Mouse (Mus musculus) thymus, postnatal 14 days (tissue): Measurements from ENCODE around the gene Noc3l.
A peak's percentile ranks its signal among the peaks of the same experiment; 100 is the strongest.

ENCODE experiments used
- DNase-seq: peaks from one replicate; pipeline ENCODE4 v3.0.0; 2021

The Noc3l gene

DNA sequence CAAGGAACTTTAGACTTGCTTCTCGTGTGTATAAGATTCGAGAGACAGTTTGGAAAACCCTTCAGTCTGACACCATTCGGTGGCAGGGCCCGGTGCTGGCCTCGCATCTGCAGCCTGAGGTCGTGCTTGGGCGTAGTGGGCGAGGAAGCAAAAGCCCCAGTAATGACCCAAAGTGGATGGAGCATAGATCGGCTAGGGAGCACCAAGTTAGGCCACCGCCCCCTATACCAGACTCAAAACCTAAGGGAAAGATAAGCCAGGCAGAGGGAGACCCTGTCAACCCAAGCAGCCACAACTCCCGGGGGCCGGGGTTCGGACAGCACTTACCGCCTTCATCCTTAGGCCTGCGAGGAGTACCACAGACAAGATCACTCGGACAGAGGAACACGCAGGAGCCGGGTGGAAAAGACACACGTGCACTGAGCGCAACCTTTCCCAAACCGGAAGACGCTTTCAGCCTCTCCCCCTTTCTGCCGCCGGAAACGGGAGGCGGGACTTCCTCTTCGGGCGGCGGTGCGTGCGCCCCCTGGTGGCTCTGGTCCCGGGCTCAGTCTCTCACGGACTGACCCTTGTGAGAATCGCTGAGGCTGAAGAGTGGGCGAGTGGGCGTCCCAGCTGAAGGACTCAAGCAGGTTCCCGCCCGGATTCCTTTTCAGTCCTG lies at the start of gene Noc3l:
Noc3l (minus strand) TSS at position 472 of the 661 bp plus-strand sequence.
- peak; percentile 94 for DNase-seq

- DNase-seq, result no peak
Observed at GRCm38 (mm10) chr19:38862523-38862922, 43.5 kb upstream of the Noc3l start.

- no peak for DNase-seq
Observed at GRCm38 (mm10) chr19:38858224-38858623, 39.2 kb upstream of the Noc3l start.

GRCm38 (mm10) chr19:38846373-38846772 lies 27.3 kb upstream of the Noc3l start:
- DNase-seq, result no peak

DNA sequence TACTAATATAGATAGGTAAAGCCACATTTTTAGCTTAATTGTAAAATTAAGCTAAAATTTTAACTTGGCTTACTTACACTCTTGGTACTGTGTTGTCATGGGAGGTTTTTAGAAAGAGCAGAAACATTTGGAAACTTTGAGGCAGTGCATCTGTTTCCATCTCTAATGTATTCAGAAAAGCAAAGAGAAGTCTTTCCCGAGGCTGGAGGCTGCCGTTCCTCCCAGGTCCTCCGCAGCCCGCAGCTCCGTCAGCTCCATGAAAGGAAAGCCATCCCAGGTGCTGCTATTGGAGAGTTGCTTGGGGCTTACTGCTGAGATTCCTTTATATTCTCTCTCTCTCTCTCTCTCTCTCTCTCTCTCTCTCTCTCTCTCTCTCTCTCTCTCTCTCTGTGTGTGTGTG lies 25.8 kb upstream of the Noc3l start:
- DNase-seq, result no peak

GRCm38 (mm10) chr19:38837171-38837641 lies 18.2 kb upstream of the Noc3l start:
- DNase-seq, result peak; percentile 37

GRCm38 (mm10) chr19:38836438-38837170 lies 17.6 kb upstream of the Noc3l start, which contains the start of gene Tbc1d12:
Gene Tbc1d12, plus strand, starts transcription at chr19:38836579.
- DNase-seq, result peak; percentile 89

GRCm38 (mm10) chr19:38836084-38836437 lies 17.0 kb upstream of the Noc3l start:
- DNase-seq, result peak; percentile 4

DNA sequence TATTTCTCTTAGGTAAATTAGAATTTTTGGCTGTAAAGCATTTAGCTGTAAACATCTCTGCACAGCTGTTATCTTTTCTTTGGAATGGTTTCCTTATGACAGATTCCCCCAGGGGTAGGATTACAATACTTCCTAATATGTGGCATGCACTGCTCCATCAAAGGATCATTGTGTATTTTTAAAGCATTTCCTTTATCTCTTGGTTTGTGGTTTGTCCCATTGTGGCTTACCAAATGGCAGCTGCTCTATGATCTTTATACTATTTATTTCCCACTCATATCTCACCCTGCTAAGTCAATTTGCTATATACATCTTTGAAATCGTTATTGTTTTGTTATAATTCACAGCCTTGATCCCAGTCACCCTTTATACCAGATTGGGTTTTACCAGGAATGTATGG lies 14.2 kb upstream of the Noc3l start:
- DNase-seq, result no peak

DNA sequence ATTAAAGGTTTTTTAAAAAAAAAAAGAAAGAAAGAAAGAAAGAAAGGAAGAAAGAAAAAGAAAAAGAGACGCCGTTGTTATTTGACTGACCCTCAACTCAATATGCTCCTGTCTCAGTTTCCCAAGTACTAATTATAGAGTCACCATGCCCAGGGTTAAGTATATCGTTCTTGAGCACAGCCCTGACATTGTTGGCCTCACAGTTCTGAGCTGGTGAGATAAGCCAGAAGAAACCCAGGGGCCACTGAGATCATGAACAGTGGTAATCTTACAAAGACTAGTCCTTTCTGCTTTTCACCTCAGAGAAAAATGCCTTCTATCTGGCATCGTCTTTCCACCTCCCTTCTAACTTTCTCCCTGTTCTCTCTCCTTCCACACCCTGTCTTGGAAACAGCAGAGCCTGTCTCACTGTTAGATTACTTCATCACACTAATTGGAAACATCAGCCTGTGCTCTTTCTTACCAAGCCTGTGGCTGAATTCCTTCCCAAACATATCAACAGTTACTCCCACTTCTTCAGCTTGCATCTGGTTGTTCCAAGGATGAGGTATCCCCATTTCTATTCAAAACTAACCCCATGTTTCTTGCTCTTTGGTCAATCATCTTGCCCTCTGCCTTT lies 1.3 kb upstream of the Noc3l start:
- DNase-seq, result no peak

GRCm38 (mm10) chr19:38819427-38819802 lies 378 bp upstream of the Noc3l start:
- DNase-seq, result no peak

DNA sequence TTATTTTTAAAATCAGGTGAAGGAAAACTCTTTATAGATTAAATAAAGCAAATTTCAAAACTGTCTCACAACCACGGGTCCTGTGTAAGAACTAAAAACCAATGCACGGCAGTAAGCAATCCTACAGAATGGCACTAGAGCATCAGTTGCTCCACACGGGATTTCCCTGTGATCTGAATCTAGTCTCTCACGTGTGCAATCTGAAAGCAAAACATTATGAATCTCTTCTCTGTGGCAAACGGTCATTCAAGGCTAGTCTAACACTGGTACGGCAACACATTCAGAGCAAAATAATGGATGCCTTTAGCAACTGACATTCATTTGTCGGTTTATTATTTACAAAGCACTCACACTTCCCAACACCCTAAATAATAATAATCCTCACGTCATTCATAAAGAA lies 846 bp downstream of the Noc3l start:
- DNase-seq, result no peak

- DNase-seq, result no peak
Observed at GRCm38 (mm10) chr19:38798801-38799200, 20.2 kb downstream of the Noc3l start.

DNA sequence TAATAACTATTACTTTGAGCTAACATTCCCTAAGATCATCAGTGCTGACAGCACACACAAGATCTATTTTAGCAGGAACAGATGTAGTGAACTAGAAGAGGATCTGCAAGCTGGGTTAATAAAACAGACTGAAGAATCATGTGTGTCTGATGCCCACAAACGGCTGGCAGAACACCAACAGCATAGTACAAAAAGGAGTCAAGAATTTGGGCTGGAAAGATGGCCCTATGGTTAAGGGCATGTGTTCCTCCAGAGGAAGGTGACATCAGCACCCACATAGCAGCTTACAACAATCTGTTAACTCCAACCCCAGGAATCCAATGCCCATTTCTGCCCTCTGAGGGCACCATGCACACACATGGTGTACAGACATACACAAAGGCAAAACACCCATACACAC lies 20.7 kb downstream of the Noc3l start:
- no peak for DNase-seq

DNA sequence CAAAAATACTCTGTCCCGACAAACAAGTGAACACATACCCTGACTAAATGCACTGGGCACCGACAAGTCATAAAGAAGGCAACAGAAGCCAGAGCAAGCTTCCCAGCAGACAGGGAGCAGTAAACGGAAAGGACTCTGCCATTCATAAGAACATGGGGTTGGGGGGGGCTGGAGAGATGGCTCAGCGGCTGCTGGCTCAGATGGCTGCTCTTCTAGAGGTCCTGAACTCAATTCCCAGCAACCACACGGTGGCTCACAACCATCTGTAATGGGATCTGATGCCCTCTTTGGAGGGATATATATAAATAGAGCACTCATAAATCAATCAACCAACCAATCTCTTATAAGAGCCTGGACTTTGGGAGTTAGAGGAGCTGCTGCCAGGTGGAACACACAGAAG lies 22.5 kb downstream of the Noc3l start:
- no peak for DNase-seq

GRCm38 (mm10) chr19:38793563-38794045 lies 25.4 kb downstream of the Noc3l start:
- DNase-seq, result no peak

DNA sequence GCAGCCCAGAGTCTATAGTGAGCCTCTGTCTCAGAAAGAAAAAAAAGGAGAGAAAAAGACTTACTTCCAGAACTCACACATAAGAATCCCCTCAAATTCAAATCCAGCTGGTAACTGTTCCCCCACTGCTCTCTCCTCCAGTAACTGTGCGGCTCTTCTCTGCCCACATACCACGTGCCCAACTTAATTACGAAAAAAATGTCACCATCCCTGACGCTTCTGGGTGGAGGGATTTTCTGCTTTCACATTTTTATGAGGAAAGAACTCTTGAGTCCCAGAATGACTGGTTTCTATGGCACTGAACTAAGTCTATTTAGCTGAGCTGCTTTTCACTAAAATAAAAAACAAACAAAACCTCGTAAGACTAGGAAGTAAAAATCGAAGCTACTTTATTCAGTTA lies 31.3 kb downstream of the Noc3l start:
- DNase-seq, result no peak

DNA sequence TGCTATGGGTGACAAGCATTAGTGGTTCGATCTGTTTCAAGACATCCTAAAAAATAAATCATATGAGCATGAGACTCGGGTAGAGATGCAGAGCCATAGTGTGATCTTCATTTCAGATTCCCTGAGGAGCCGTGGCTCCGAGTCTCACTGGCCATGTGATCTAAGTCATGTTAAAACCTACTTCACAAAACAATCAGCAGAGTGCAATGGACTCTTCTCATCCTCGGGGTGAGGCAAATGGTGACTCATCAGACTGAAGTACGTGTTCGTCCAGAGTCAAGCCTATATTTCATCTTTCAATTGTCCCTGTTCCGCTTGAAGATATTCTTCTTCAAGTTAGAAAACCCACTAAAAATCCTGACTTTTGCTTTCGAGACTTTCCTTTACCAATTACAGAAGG lies 35.5 kb downstream of the Noc3l start:
- no peak for DNase-seq

DNA sequence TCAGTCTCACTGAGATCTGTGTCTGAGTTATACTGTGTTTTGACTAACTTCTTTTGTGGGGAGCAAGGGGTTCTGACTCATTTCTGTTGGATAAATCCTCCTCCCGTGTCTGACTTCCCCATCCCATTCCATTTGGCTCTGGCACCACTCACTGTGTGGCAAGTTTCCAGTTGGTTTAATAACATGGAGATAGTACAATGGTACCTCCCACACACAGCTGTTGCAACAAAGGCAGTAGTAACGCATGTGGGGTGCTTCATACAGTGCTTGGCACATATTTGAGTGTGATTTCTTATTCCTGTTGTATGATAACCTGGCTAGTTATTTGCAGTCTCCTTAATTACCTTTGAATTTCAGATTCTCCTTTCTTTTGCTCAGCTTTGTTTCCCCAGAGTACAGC lies 40.2 kb downstream of the Noc3l start:
- DNase-seq, result no peak

GRCm38 (mm10) chr19:38775548-38775947 lies 43.5 kb downstream of the Noc3l start:
- peak; percentile 21 for DNase-seq

DNA sequence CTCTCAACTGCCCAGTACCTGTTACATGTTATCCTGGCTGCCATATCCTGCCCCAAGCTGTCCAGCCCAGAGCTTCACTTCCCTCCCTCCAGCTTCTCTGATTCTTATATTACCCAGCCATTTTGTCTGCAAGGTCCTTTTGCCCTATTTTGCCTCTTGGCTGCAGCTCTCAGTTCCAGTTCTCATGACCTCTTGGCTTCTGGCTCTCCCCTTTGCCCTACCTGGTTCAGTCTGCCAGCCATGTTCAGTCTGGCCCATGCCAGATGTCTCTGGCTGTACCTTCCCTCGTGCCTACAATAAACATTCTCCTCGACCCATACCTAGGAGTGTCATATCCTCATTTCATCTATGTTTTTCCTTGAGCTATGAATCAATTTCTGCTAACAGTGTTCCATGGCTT lies 52.7 kb downstream of the Noc3l start:
- DNase-seq, result no peak

GRCm38 (mm10) chr19:38760441-38760840 lies 58.6 kb downstream of the Noc3l start:
- DNase-seq, result no peak

GRCm38 (mm10) chr19:38758685-38759472 lies 60.2 kb downstream of the Noc3l start:
- DNase-seq, result no peak
